Mouse (Mus musculus) MEL (cell line): ENCODE results near the gene Mroh2a.

ENCODE experiments used
- CTCF ChIP-seq, 3 experiments: IDR thresholded peaks in 2 of 3; conservative IDR thresholded peaks in 1 of 3; 2 replicates each; pipeline ENCODE4 v1.5.1; 2011 to 2012; ENCODE audit warnings: low read length in 3 of 3, low read depth in 2 of 3, mild to moderate bottlenecking in 2 of 3, improper control_type of control experiment in 1 of 3, inconsistent platforms in 1 of 3, mixed read lengths in 1 of 3, moderate library complexity in 1 of 3; ENCODE audit not compliant: control insufficient read depth in 1 of 3, insufficient read depth in 1 of 3, poor library complexity in 1 of 3, severe bottlenecking in 1 of 3
- GABPA ChIP-seq: IDR thresholded peaks from 2 replicates; pipeline ENCODE4 v1.6.1; 2012; ENCODE audit warnings: low read depth, mild to moderate bottlenecking, inconsistent platforms, low read length, improper control_type of control experiment, moderate library complexity
- HCFC1 ChIP-seq: IDR thresholded peaks from 2 replicates; pipeline ENCODE4 v1.6.1; 2012; ENCODE audit warnings: low read depth, mild to moderate bottlenecking, inconsistent platforms, low read length, improper control_type of control experiment, moderate library complexity
- MXI1 ChIP-seq: IDR thresholded peaks from 2 replicates; pipeline ENCODE4 v1.6.1; 2011; ENCODE audit warnings: mild to moderate bottlenecking, low read depth, low read length, improper control_type of control experiment
- POLR2A ChIP-seq, 2 experiments: IDR thresholded peaks; 2 replicates each; pipeline ENCODE4 v1.6.1; 2011 to 2012; ENCODE audit warnings: low read length in 2 of 2, mild to moderate bottlenecking in 2 of 2, control low read depth in 1 of 2, improper control_type of control experiment in 1 of 2, low read depth in 1 of 2, moderate library complexity in 1 of 2; ENCODE audit not compliant: control insufficient read depth in 1 of 2, insufficient read depth in 1 of 2, poor library complexity in 1 of 2
- TBP ChIP-seq: IDR thresholded peaks from 2 replicates; pipeline ENCODE4 v1.8.0; 2011; ENCODE audit warnings: low read depth, low read length, improper control_type of control experiment

DNA sequence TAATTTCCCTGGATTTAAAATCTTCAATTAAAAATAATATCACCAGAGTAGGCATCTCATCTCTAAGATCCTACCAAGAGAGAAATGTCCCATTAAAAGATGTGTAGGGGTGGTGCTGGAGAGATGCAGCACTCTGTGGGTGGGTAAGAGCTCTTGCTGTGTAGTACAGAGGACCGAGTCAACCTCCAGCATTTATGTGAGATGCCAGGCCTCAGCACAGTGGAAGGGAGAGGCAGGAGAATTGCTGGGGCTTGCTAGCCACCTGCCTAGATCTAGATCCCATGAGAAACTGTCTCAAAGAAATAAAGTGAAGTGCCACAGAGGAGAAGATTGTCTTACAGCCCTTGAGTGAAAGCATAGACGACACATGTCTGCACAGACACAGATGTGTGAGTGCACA, 10.2 kb upstream of the Mroh2a start:
- TF ChIP-seq HCFC1 (no peak), CTCF (IDR thresholded peaks at IDR 0.05 in 2 of 3, conservative IDR thresholded peaks at IDR 0.05 in 1 of 3; ENCODE audit: control insufficient read depth in 1 of 3, insufficient read depth in 1 of 3, low read depth in 2 of 3, low read length in 3 of 3, poor library complexity in 1 of 3, severe bottlenecking in 1 of 3) (no peak), POLR2A (IDR thresholded peaks at IDR 0.05; ENCODE audit: control insufficient read depth in 1 of 2, insufficient read depth in 1 of 2, low read depth in 1 of 2, low read length in 2 of 2, poor library complexity in 1 of 2) (no peak), MXI1 (no peak), TBP (no peak), GABPA (no peak)
